10 mouse cellular contexts compared by ENCODE assay signal in the genomic region with DNA sequence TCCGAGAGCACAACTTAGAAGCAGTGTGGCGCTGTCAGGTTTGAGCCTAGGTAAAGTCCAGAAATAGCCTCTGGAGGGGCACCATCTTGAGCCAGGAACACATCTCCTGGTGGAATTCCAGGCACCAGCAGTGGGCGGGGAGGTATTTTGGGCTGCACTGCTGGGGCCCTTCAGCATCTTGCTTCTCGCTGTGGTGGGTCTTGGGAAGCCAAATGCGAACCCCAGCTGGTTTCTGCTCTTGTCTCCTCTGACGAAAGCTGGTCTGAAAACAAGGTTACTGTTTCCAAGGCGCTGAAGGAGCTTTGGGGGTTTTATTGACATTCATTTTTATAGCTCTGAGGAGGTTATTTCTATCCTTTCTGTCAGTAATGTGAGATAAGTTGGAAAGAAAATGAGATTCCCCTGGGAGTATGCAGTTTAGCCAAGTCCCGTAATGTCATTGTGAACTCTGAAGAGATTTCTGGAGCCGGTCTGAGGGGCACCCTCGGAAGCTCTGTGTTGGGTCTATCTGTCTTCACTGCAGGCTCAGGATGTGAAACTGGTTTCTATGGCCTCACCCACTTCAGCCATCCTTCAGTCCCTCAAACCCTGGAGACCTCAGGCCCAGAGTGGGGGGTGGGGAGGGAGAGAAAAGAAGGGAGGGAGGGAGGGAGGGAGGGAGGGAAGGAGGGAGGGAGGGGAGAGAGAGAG.
DNase-seq lines count a peak whose midpoint lies in the region; ATAC-seq and TF ChIP-seq lines count a peak whose summit lies in the region.
"Had no signal": no experiment of that assay in that cellular context is flagged by ENCODE, and none has a peak within 500 bp of the region (broad histone marks: within the 10 kb centered on the region; RNA-seq: fewer than 3 reads in every experiment).

No protein-coding gene starts in this region.

- no peak overlapping the region for H3K27ac ChIP-seq in kidney, postnatal 0 days
- peak overlapping the region; percentile 58; the same call in 1 of the 2 replicates for H3K27ac ChIP-seq in heart, adult 2 months
- H3K27ac ChIP-seq in kidney, embryonic 16.5 days (ENCODE audit: low read length) = no peak overlapping the region
- H3K27ac ChIP-seq: neural tube, embryonic 13.5 days had no signal

- no peak overlapping the region for H3K4me3 ChIP-seq in kidney, postnatal 0 days (replicated peaks; ENCODE audit: low read depth, low read length)
- H3K4me3 ChIP-seq in heart, adult 2 months = no peak overlapping the region
- no peak overlapping the region for H3K4me3 ChIP-seq in kidney, embryonic 16.5 days (ENCODE audit: low read length)
- H3K4me3 ChIP-seq: neural tube, embryonic 13.5 days had no signal

- intact Hi-C loops in heart, adult 2 months (cut with DNase I) = loop anchor here (5.0 kb wide), 1 partner anchor 49 kb away; no protein-coding TSS in a partner anchor
- intact Hi-C loops in left cerebral cortex, postnatal 36 days (cut with DNase I) = no loop called here

- H3K9ac ChIP-seq in kidney, postnatal 0 days (ENCODE audit: low read depth, low read length) = no peak overlapping the region
- no peak overlapping the region for H3K9ac ChIP-seq in heart, adult 2 months (ENCODE audit: low read depth, low read length)
- H3K9ac ChIP-seq in kidney, embryonic 16.5 days (replicated peaks; ENCODE audit: low read length) = no peak overlapping the region
- H3K9ac ChIP-seq: neural tube, embryonic 13.5 days had no signal

- no peak for TF ChIP-seq EP300 in heart, adult 2 months (IDR thresholded peaks at IDR 0.05; ENCODE audit: insufficient read depth, low read depth, low read length)

- H3K4me2 ChIP-seq in kidney, postnatal 0 days (ENCODE audit: low read length) = no peak overlapping the region
- no peak overlapping the region for H3K4me2 ChIP-seq in kidney, embryonic 16.5 days (replicated peaks; ENCODE audit: low read depth, low read length)
- H3K4me2 ChIP-seq: neural tube, embryonic 13.5 days had no signal

- no peaks in the 10 kb centered on the region for H3K9me3 ChIP-seq in kidney, postnatal 0 days (replicated peaks; ENCODE audit: low read length)
- H3K9me3 ChIP-seq in kidney, embryonic 16.5 days (ENCODE audit: low read length) = no peaks in the 10 kb centered on the region
- H3K9me3 ChIP-seq: neural tube, embryonic 13.5 days had no signal

- no peaks in the 10 kb centered on the region for H3K36me3 ChIP-seq in kidney, postnatal 0 days (ENCODE audit: insufficient read depth, low read length)
- H3K36me3 ChIP-seq in heart, adult 2 months (ENCODE audit: control insufficient read depth, insufficient read depth, low read length) = no peaks in the 10 kb centered on the region
- no peaks in the 10 kb centered on the region for H3K36me3 ChIP-seq in kidney, embryonic 16.5 days (ENCODE audit: insufficient read depth, low read length)
- H3K36me3 ChIP-seq: neural tube, embryonic 13.5 days had no signal

- DNase-seq in kidney, postnatal 0 days (ENCODE audit: low spot score) = peak; percentile 9
- DNase-seq in kidney, postnatal 14 days = no peak
- DNase-seq in cerebellum, adult 8-10 months = peak; percentile 55
- peak; percentile 24 to 31 for DNase-seq in heart, adult 2 months
- DNase-seq in left cerebral cortex, postnatal 36 days (ENCODE audit: low spot score in 2 of 2) = peak; percentile 23 to 31
- no peak for DNase-seq in embryo, embryonic 9.5 days (ENCODE audit: extremely low spot score)
- DNase-seq in natural killer cell, adult 2 months (ENCODE audit: low spot score in 2 of 2) = no peak
- DNase-seq: kidney, adult 8-10 months had no signal

- no peak for TF ChIP-seq CTCF in kidney, postnatal 0 days (IDR thresholded peaks at IDR 0.05; ENCODE audit: low read depth)
- no peak for TF ChIP-seq CTCF in heart, adult 2 months (IDR thresholded peaks at IDR 0.05)

- H3K27me3 ChIP-seq in kidney, postnatal 0 days (ENCODE audit: insufficient read depth, low read length) = no peaks in the 10 kb centered on the region
- no peaks in the 10 kb centered on the region for H3K27me3 ChIP-seq in heart, adult 2 months (ENCODE audit: control insufficient read depth, insufficient read depth, low read length)
- no peaks in the 10 kb centered on the region for H3K27me3 ChIP-seq in kidney, embryonic 16.5 days (ENCODE audit: insufficient read depth, low read length)
- H3K27me3 ChIP-seq: neural tube, embryonic 13.5 days had no signal

- WGBS in kidney, postnatal 0 days = 57% methylated on average over 10 of the region's 10 CpGs
- 44% methylated on average over 10 of the region's 10 CpGs for WGBS in heart, adult 2 months
- 70% methylated on average over 10 of the region's 10 CpGs for WGBS in kidney, embryonic 16.5 days

- no peak for TF ChIP-seq POLR2A in heart, adult 2 months (IDR thresholded peaks at IDR 0.05; ENCODE audit: insufficient read depth, low read depth, low read length)

- H3K4me1 ChIP-seq in kidney, postnatal 0 days (replicated peaks; ENCODE audit: insufficient read depth, low read length) = 0 out of 2 replicates have a peak, but pooled peaks cover 3% of the 10 kb centered on the region
- H3K4me1 ChIP-seq in heart, adult 2 months (ENCODE audit: control insufficient read depth, insufficient read depth, low read length) = peaks cover 3% of the 10 kb centered on the region; the same call in 1 of the 2 replicates
- H3K4me1 ChIP-seq in kidney, embryonic 16.5 days (ENCODE audit: insufficient read depth, low read length) = no peaks in the 10 kb centered on the region
- H3K4me1 ChIP-seq: neural tube, embryonic 13.5 days had no signal

- no peaks in the 10 kb centered on the region for H3K79me2 ChIP-seq in heart, adult 2 months (replicated peaks; ENCODE audit: control insufficient read depth, insufficient read depth, low read length)

- ATAC-seq in kidney, postnatal 0 days (replicated peaks; ENCODE audit: low FRiP score, low read depth) = no peak
- ATAC-seq in kidney, embryonic 16.5 days (ENCODE audit: low FRiP score, low TSS enrichment) = no peak

Comparison
In these comparisons a context has a peak if more than half of its experiments do, and no peak if none do; other contexts are left out.
1. DNase-seq: peak in kidney, postnatal 0 days (single experiment), cerebellum, adult 8-10 months (single experiment), heart, adult 2 months (2 of 2) and left cerebral cortex, postnatal 36 days (2 of 2); none in kidney, postnatal 14 days (single experiment), embryo, embryonic 9.5 days (single experiment) and natural killer cell, adult 2 months (0 of 2).